Mouse (Mus musculus) c-Kit-positive CD71-positive TER-119-negative erythroid progenitor cells, embryonic 14.5 days (primary cell): ENCODE results near the gene Usp22.

Experiments used
- DNase-seq: peaks from one replicate; pipeline ENCODE4 v3.0.0-alpha.2; 2013; ENCODE audit warnings: low read depth

Gene Usp22

DNA sequence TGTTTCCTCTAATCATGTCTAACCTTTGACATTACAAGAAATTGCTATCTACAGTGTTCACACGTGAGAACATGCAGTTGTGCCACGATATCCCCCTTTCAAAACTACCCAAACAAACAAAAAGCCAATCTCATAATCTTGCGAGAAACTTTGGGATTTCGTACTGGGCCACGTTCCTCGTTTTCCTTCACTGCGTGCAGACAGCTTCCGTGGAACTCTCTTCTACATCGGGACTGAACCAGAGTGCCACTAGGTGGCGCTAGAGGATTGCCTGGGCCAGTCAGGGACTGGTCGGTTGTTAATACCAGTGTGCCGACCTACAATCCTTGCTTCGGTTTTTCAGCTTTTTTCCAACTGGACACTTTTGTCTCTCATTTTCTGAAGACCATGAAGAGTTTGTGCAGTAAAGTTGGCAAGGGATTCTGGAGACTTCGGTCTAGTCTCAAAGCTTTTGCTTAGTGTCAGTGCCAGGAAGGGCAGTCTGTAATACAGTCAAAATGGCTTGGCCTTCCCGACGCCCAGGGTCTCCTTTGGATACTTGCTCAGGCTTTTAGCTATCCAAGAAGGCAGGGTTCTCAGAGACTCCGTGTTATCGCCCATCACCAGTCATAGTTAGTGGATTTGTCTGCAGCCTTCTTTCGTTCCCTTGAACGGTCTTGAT, 70.5 kb downstream of the Usp22 start:
- peak; percentile 77 for DNase-seq

DNA sequence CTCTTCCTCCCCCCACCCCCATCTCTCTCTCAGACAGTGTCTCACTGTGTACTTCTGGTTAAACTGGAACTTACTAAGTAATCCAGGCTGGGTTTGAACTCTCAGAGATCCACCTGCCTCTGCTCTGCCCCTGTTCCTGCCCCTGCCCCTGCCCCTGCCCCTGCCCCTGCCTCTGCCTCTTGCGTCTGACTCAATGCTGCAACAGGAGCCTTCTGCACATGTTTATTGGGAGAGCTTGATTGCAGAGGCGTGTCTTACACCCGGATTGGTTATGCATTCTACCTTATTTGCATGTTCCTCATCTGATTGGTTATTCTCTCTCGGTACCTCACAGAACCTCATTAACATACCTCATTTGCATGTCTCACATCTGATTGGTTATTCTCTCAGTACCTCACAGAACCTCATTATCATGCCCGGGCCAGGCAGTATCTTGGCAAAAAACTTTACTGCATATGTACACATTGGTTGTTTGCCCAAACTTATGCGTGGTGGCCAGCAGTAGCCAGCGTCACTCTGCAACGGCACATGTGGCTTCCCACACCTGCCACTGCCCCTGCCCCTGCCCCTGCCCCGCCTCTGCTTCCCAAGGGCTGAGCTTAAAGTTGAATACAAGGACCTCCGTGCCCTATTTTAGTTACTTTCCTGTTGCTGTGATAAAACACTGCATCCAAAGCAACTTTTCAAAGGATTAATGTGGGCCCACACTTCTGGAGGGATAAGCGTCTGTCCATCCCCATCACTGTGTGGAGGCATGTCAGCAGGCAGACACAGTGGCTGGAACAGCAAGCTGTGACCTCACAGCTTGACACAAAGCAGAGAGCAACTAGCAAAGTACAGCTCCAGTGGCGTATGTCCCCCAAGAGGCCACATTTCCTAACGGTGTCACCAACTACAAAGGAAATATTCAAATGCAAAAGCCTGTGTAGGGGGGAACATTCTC, 72.2 kb downstream of the Usp22 start:
- DNase-seq = no peak
